Mouse (Mus musculus) forebrain, embryonic 15.5 days (tissue): ENCODE data around the gene Usp39. TPM values are rescaled to one million over a fixed set of nuclear protein-coding genes. Genes with fewer than 3 reads are reported as not detected.
A peak's percentile ranks its signal among the peaks of the same experiment; 100 is the strongest.

Source experiments
- ATAC-seq: fragments of 200-750 bp; cut with Nextera tagmentation; replicated peaks from 2 replicates; pipeline ENCODE4 v1.8.0; 2017; ENCODE audit warnings: mild to moderate bottlenecking, moderate TSS enrichment, moderate library complexity
- H3K27ac ChIP-seq: fragments of 300-500 bp; sonication (generic); replicated peaks from 2 replicates; pipeline ENCODE4 v1.5.1; 2015; ENCODE audit warnings: mild to moderate bottlenecking, inconsistent platforms
- H3K27me3 ChIP-seq: fragments of 300-500 bp; sonication (generic); 2 replicates; pipeline ENCODE4 v1.6.1; 2015; ENCODE audit warnings: inconsistent platforms
- H3K36me3 ChIP-seq: fragments of 300-500 bp; sonication (generic); 2 replicates; pipeline ENCODE4 v1.6.1; 2015; ENCODE audit warnings: mild to moderate bottlenecking, inconsistent platforms
- H3K4me1 ChIP-seq: fragments of 300-500 bp; sonication (generic); 2 replicates; pipeline ENCODE4 v1.6.1; 2015; ENCODE audit warnings: inconsistent platforms
- H3K4me2 ChIP-seq: fragments of 300-500 bp; sonication (generic); replicated peaks from 2 replicates; pipeline ENCODE4 v1.6.1; 2015; ENCODE audit warnings: mild to moderate bottlenecking, inconsistent platforms
- H3K4me3 ChIP-seq: fragments of 300-500 bp; sonication (generic); 2 replicates; pipeline ENCODE4 v1.5.1; 2015; ENCODE audit warnings: mild to moderate bottlenecking, inconsistent platforms
- H3K9ac ChIP-seq: fragments of 300-500 bp; sonication (generic); replicated peaks from 2 replicates; pipeline ENCODE4 v1.6.1; 2015; ENCODE audit warnings: mild to moderate bottlenecking, inconsistent platforms
- H3K9me3 ChIP-seq: fragments of 300-500 bp; sonication (generic); 2 replicates; pipeline ENCODE4 v1.6.1; 2016; ENCODE audit warnings: inconsistent platforms
- WGBS: fragments of 180-500 bp; shearing (Covaris S2); methylation state at CpG from one replicate; pipeline ENCODE4 v1.1.7; 2015; ENCODE audit warnings: mixed read lengths; 5-methylcytosine and 5-hydroxymethylcytosine counted together
- polyA plus RNA-seq: library from polyadenylated mRNA; unstranded; fragments of >200 nt; fragmentation: Nextera tagmentation; extraction: Ambion mirVana; gene quantifications from 2 replicates; pipeline ENCODE4 v1.2.1, GENCODE M21; 2015

The Usp39 gene
- polyA plus RNA-seq, 1 experiment from 2014 or later, result 53.4 TPM

GRCm38 (mm10) chr6:72358086-72358764 is 13.2 kb upstream of the Usp39 start:
- 96% methylated on average over 10 of the region's 10 CpGs for WGBS
- Histone ChIP-seq H3K36me3 (peaks cover 7% of the 10 kb centered on the region; the same call in 1 of the 2 replicates), H3K9ac (no peak overlapping the region), H3K4me3 (no peak overlapping the region), H3K9me3 (no peaks in the 10 kb centered on the region), H3K4me1 (peaks cover 50% of the 10 kb centered on the region), H3K4me2 (no peak overlapping the region), H3K27me3 (no peaks in the 10 kb centered on the region), H3K27ac (no peak overlapping the region)
- no peak for ATAC-seq

- Histone ChIP-seq H3K27me3 (no peaks in the 10 kb centered on the region), H3K4me1 (peaks cover 43% of the 10 kb centered on the region), H3K4me3 (no peak overlapping the region), H3K4me2 (no peak overlapping the region), H3K9me3 (no peaks in the 10 kb centered on the region), H3K36me3 (peaks cover 7% of the 10 kb centered on the region; the same call in 1 of the 2 replicates), H3K27ac (peak overlapping the region; percentile 45), H3K9ac (no peak overlapping the region)
- no peak for ATAC-seq
- whole genome bisulfite sequencing, result 75% methylated on average over 5 of the region's 5 CpGs
Measured at GRCm38 (mm10) chr6:72357164-72358079, 12.4 kb upstream of the Usp39 start.

GRCm38 (mm10) chr6:72356001-72356532 is 11.1 kb upstream of the Usp39 start:
- H3K27ac ChIP-seq, result no peak overlapping the region
- peaks cover 37% of the 10 kb centered on the region for H3K4me1 ChIP-seq
- H3K9ac ChIP-seq, result peak overlapping the region; percentile 76
- 48% methylated on average over 6 of the region's 8 CpGs for WGBS
- peak overlapping the region; percentile 97 for H3K4me2 ChIP-seq
- no peaks in the 10 kb centered on the region for H3K27me3 ChIP-seq
- peak overlapping the region; percentile 66 for H3K4me3 ChIP-seq
- ATAC-seq, result no peak; the same call in 1 of the 2 replicates
- H3K36me3 ChIP-seq, result peaks cover 8% of the 10 kb centered on the region
- no peaks in the 10 kb centered on the region for H3K9me3 ChIP-seq

GRCm38 (mm10) chr6:72355066-72355911 is 10.3 kb upstream of the Usp39 start, which contains the start of gene Tmem150a:
TSS of gene Tmem150a (plus strand) at chr6:72355447.
- H3K4me2 ChIP-seq, result peak within 1 kb of the TSS; percentile 97
- peak within 1 kb of the TSS; percentile 76 for H3K9ac ChIP-seq
- peak within 1 kb of the TSS; percentile 66 for H3K4me3 ChIP-seq
- peak within 1 kb of the TSS; percentile 35 for H3K27ac ChIP-seq
- H3K9me3 ChIP-seq, result no peaks in the 10 kb centered on the region
- under 1% methylated on average over 71 of the region's 71 CpGs for WGBS
- H3K4me1 ChIP-seq, result peaks cover 30% of the 10 kb centered on the region
- H3K27me3 ChIP-seq, result no peaks in the 10 kb centered on the region
- H3K36me3 ChIP-seq, result peaks cover 13% of the 10 kb centered on the region
- peak; percentile 85 for ATAC-seq

- H3K4me2 ChIP-seq, result no peak overlapping the region
- WGBS, result 69% methylated on average over 1 of the region's 1 CpGs
Measured at GRCm38 (mm10) chr6:72354025-72354424, 9.0 kb upstream of the Usp39 start.

GRCm38 (mm10) chr6:72352636-72353405 is 7.8 kb upstream of the Usp39 start:
- Histone ChIP-seq H3K4me2 (no peak overlapping the region), H3K9me3 (no peaks in the 10 kb centered on the region), H3K27me3 (no peaks in the 10 kb centered on the region), H3K4me3 (no peak overlapping the region), H3K36me3 (peaks cover 27% of the 10 kb centered on the region), H3K4me1 (peaks cover 47% of the 10 kb centered on the region), H3K27ac (no peak overlapping the region), H3K9ac (no peak overlapping the region)
- no peak for ATAC-seq
- 71% methylated on average over 5 of the region's 5 CpGs for WGBS

More at GRCm38 (mm10) chr6:72354025-72354424, 9.0 kb upstream of the Usp39 start:
- Histone ChIP-seq H3K9me3 (no peaks in the 10 kb centered on the region), H3K4me3 (no peak overlapping the region), H3K4me1 (peaks cover 35% of the 10 kb centered on the region), H3K9ac (no peak overlapping the region), H3K36me3 (peaks cover 22% of the 10 kb centered on the region), H3K27me3 (no peaks in the 10 kb centered on the region), H3K27ac (no peak overlapping the region)
- no peak for ATAC-seq

- Histone ChIP-seq H3K4me2 (no peak overlapping the region), H3K9ac (no peak overlapping the region), H3K4me1 (peaks cover 43% of the 10 kb centered on the region), H3K36me3 (peaks cover 27% of the 10 kb centered on the region), H3K4me3 (no peak overlapping the region), H3K27me3 (no peaks in the 10 kb centered on the region), H3K27ac (no peak overlapping the region), H3K9me3 (no peaks in the 10 kb centered on the region)
- WGBS, result 92% methylated on average over 2 of the region's 2 CpGs
- no peak for ATAC-seq
Measured at GRCm38 (mm10) chr6:72350214-72350613, 5.2 kb upstream of the Usp39 start.

GRCm38 (mm10) chr6:72348411-72348810 is 3.4 kb upstream of the Usp39 start:
- no peaks in the 10 kb centered on the region for H3K9me3 ChIP-seq
- H3K4me3 ChIP-seq, result peak overlapping the region; percentile 82
- ATAC-seq, result no peak
- peak overlapping the region; percentile 78 for H3K4me2 ChIP-seq
- peaks cover 47% of the 10 kb centered on the region for H3K4me1 ChIP-seq
- H3K27me3 ChIP-seq, result no peaks in the 10 kb centered on the region
- peak overlapping the region; percentile 91; the same call in 1 of the 2 replicates for H3K9ac ChIP-seq
- no peak overlapping the region for H3K27ac ChIP-seq
- 76% methylated on average over 10 of the region's 10 CpGs for WGBS
- peaks cover 27% of the 10 kb centered on the region for H3K36me3 ChIP-seq

- peaks cover 47% of the 10 kb centered on the region for H3K4me1 ChIP-seq
- peak; percentile 62 for ATAC-seq
- peak within 1 kb of the TSS; percentile 78 for H3K4me2 ChIP-seq
- peak within 1 kb of the TSS; percentile 91 for H3K9ac ChIP-seq
- H3K27me3 ChIP-seq, result no peaks in the 10 kb centered on the region
- peak within 1 kb of the TSS; percentile 82 for H3K4me3 ChIP-seq
- no peaks in the 10 kb centered on the region for H3K9me3 ChIP-seq
- peaks cover 27% of the 10 kb centered on the region for H3K36me3 ChIP-seq
- H3K27ac ChIP-seq, result peak within 1 kb of the TSS; percentile 84
- WGBS, result under 1% methylated on average over 72 of the region's 72 CpGs
Measured at GRCm38 (mm10) chr6:72347166-72347941, 2.4 kb upstream of the Usp39 start, which contains the start of gene 0610030E20Rik. TSS of gene 0610030E20Rik (plus strand) at chr6:72347317.

GRCm38 (mm10) chr6:72346261-72346660 is 1.3 kb upstream of the Usp39 start:
- no peak for ATAC-seq
- H3K27me3 ChIP-seq, result no peaks in the 10 kb centered on the region
- H3K9me3 ChIP-seq, result no peaks in the 10 kb centered on the region
- no peak overlapping the region for H3K27ac ChIP-seq
- 84% methylated on average over 4 of the region's 4 CpGs for WGBS
- H3K4me3 ChIP-seq, result peak overlapping the region; percentile 82; the same call in 1 of the 2 replicates
- no peak overlapping the region for H3K9ac ChIP-seq
- H3K4me1 ChIP-seq, result peaks cover 45% of the 10 kb centered on the region
- peaks cover 27% of the 10 kb centered on the region for H3K36me3 ChIP-seq
- H3K4me2 ChIP-seq, result no peak overlapping the region
